Mouse (Mus musculus) ES-E14 (cell line): ENCODE data around the gene Iqschfp. TPM values are rescaled to one million over a fixed set of nuclear protein-coding genes. Genes with fewer than 3 reads are reported as not detected.
A peak's percentile ranks its signal among the peaks of the same experiment; 100 is the strongest.

Source experiments
- DNase-seq: peaks from one replicate; pipeline ENCODE4 v3.0.0-alpha.2; 2013; ENCODE audit warnings: low read depth, low spot score
- H3K27ac ChIP-seq: 2 replicates; pipeline ENCODE4 v1.5.1; 2012; ENCODE audit warnings: low read depth, mild to moderate bottlenecking, low read length, moderate library complexity, mixed read lengths; ENCODE audit not compliant: poor library complexity, insufficient read depth, severe bottlenecking
- H3K36me3 ChIP-seq: 2 replicates; pipeline ENCODE4 v1.6.1; 2012; ENCODE audit warnings: mild to moderate bottlenecking, low read length, moderate library complexity, mixed read lengths; ENCODE audit not compliant: control insufficient read depth, poor library complexity, insufficient read depth, severe bottlenecking
- H3K4me1 ChIP-seq, 2 experiments: fragments of 150-350 bp in 1 of 2; sonication (generic) in 1 of 2; 2 replicates each; pipeline ENCODE4 v1.6.1; 2012; ENCODE audit warnings: low read length in 2 of 2, mild to moderate bottlenecking in 1 of 2, mixed read lengths in 1 of 2; ENCODE audit not compliant: control insufficient read depth in 2 of 2, insufficient read depth in 2 of 2, poor library complexity in 1 of 2
- H3K4me3 ChIP-seq, 2 experiments: fragments of 150-350 bp in 1 of 2; sonication (generic) in 1 of 2; 2 replicates each; pipeline ENCODE4 v1.5.1; 2012; ENCODE audit warnings: low read length in 2 of 2, low read depth in 1 of 2, mild to moderate bottlenecking in 1 of 2, mixed read lengths in 1 of 2; ENCODE audit not compliant: insufficient read depth in 1 of 2, poor library complexity in 1 of 2, severe bottlenecking in 1 of 2
- H3K9ac ChIP-seq: 2 replicates; pipeline ENCODE4 v1.6.1; 2012; ENCODE audit warnings: low read depth, mild to moderate bottlenecking, low read length, mixed read lengths; ENCODE audit not compliant: poor library complexity, insufficient read depth, severe bottlenecking
- H3K9me3 ChIP-seq: fragments of 150-350 bp; sonication (generic); 2 replicates; pipeline ENCODE4 v1.6.1; 2012; ENCODE audit warnings: low read depth, mild to moderate bottlenecking, low read length; ENCODE audit not compliant: control insufficient read depth, insufficient read depth
- CHD2 ChIP-seq: IDR thresholded peaks from 2 replicates; pipeline ENCODE4 v1.6.1; 2014; ENCODE audit warnings: mild to moderate bottlenecking, low read depth, low read length, inconsistent platforms
- HCFC1 ChIP-seq: IDR thresholded peaks from 2 replicates; pipeline ENCODE4 v1.6.1; 2012; ENCODE audit warnings: low read length, inconsistent platforms, borderline replicate concordance; ENCODE audit not compliant: insufficient read depth
- MAFK ChIP-seq: IDR thresholded peaks from 2 replicates; pipeline ENCODE4 v1.6.1; 2014; ENCODE audit warnings: mild to moderate bottlenecking, low read depth, low read length, inconsistent platforms; ENCODE audit not compliant: insufficient read depth
- ZC3H11A ChIP-seq: IDR thresholded peaks from 2 replicates; pipeline ENCODE4 v1.6.1; 2012; ENCODE audit warnings: low read depth, mild to moderate bottlenecking, inconsistent platforms, low read length, borderline replicate concordance
- ZNF384 ChIP-seq: IDR thresholded peaks from 2 replicates; pipeline ENCODE4 v1.6.1; 2012; ENCODE audit warnings: low read depth, low read length, inconsistent platforms
- in situ Hi-C, 2 experiments: fragments of 600-800 bp; cut with MboI; formaldehyde crosslinking; loops; one replicate each; pipeline ENCODE4 v1.15.1; 2025; ENCODE audit warnings: low sequenced_read_pairs in 2 of 2, inconsistent platforms in 1 of 2; ENCODE audit not compliant: unreplicated experiment in 2 of 2
- total RNA-seq: library from RNA; depleted of rRNA; stranded (reverse); fragments of 300-350 nt; gene quantifications from 2 replicates; pipeline ENCODE4 v1.2.3, GENCODE M21; 2012

The Iqschfp gene
- total RNA-seq, 1 experiment, result not detected

- in situ Hi-C loops, result no loop called here
- Histone ChIP-seq H3K36me3 (no peaks in the 10 kb centered on the region; the same call in 1 of the 2 replicates), H3K9me3 (no peaks in the 10 kb centered on the region)
These were observed 690.2 kb downstream of the Iqschfp start for GRCm38 (mm10) chr3:68582103-68582740.

DNA sequence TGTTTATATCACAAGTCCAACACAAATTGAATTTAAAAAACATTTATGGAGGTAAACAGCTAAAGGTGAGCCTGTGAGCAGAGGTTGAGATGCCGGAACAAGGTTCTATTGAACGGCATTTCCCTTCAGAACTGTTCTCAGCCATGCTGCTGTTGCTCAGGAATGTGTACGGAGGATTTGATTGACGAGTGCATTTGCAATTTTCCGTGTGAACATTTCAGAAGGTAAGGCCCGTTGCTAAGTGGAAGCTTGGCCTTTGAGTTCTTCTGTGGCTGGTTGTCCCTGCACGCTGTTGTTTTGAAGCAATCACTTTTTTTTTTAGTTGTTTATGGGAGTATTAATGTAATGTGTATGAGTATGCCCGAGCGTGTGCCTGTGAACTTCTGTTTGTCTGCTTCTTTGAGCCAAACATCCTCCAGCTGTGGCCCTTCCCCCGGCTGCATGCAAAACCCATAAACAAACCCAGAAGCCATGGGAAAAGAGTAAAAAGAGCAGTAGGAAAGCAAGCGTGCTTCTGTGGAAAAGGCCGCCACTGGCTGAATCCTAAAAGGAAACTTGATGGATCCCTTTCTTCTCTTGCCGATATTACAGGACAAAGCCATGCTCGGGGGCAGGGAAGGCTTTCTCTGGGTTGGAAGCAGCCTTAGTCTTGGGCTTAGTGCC is 691.1 kb downstream of the Iqschfp start:
- H3K9ac ChIP-seq, result peak overlapping the region; percentile 50; the same call in 1 of the 2 replicates
- no peak overlapping the region for H3K27ac ChIP-seq
- in situ Hi-C loops, result no loop called here
- peak overlapping the region; percentile 32 to 51 for H3K4me3 ChIP-seq
- DNase-seq, result no peak
- no peak for TF ChIP-seq CHD2
- H3K4me1 ChIP-seq, result peaks cover 4 to 23% of the 10 kb centered on the region in 2 experiments
- no peaks in the 10 kb centered on the region; the same call in 1 of the 2 replicates for H3K36me3 ChIP-seq
- H3K9me3 ChIP-seq, result no peaks in the 10 kb centered on the region

More at GRCm38 (mm10) chr3:68582103-68582740, 690.2 kb downstream of the Iqschfp start:
- Histone ChIP-seq H3K9ac (peak overlapping the region; percentile 50; the same call in 1 of the 2 replicates), H3K4me1 (peaks cover 7 to 23% of the 10 kb centered on the region in 2 experiments), H3K4me3 (peak overlapping the region; percentile 47 to 49; a peak in 3 of 4 replicates), H3K27ac (no peak overlapping the region; the same call in 1 of the 2 replicates)
- TF ChIP-seq HCFC1 (no peak), CHD2 (no peak), ZC3H11A (no peak), MAFK (no peak), ZNF384 (no peak)
- DNase-seq, result no peak

GRCm38 (mm10) chr3:68583771-68584511 is 691.9 kb downstream of the Iqschfp start:
- peaks cover 4 to 21% of the 10 kb centered on the region in 2 experiments for H3K4me1 ChIP-seq
- in situ Hi-C loops, result no loop called here
- no peak overlapping the region for H3K27ac ChIP-seq
- TF ChIP-seq ZC3H11A, result no peak
- no peak for TF ChIP-seq HCFC1
- no peak for TF ChIP-seq ZNF384
- no peaks in the 10 kb centered on the region; the same call in 1 of the 2 replicates for H3K36me3 ChIP-seq
- peak overlapping the region in 1 of 2 experiments; percentile 51; a peak in 3 of 4 replicates for H3K4me3 ChIP-seq
- no peak for DNase-seq
- H3K9ac ChIP-seq, result no peak overlapping the region; the same call in 1 of the 2 replicates
- H3K9me3 ChIP-seq, result no peaks in the 10 kb centered on the region

GRCm38 (mm10) chr3:68585213-68585612 is 693.2 kb downstream of the Iqschfp start:
- TF ChIP-seq ZC3H11A, result no peak
- no peak; the same call in 1 of the 2 replicates for TF ChIP-seq ZNF384
- no peak for TF ChIP-seq HCFC1
- no peak for TF ChIP-seq CHD2
- no peak for TF ChIP-seq MAFK
- H3K9me3 ChIP-seq, result no peaks in the 10 kb centered on the region
- peaks cover 4 to 21% of the 10 kb centered on the region in 2 experiments for H3K4me1 ChIP-seq
- in situ Hi-C loops, result no loop called here
- no peak overlapping the region for H3K4me3 ChIP-seq
- no peak for DNase-seq
- H3K9ac ChIP-seq, result no peak overlapping the region
- H3K36me3 ChIP-seq, result no peaks in the 10 kb centered on the region; the same call in 1 of the 2 replicates
- H3K27ac ChIP-seq, result no peak overlapping the region
